Mouse (Mus musculus) small intestine, adult 2 months (tissue): ENCODE results near the gene Ttll12.

Source experiments
- CTCF ChIP-seq: fragments of 200-500 bp; IDR thresholded peaks from 2 replicates; pipeline ENCODE4 v1.5.1; 2012; ENCODE audit warnings: low read depth, mild to moderate bottlenecking, control low read depth, inconsistent platforms, low read length, moderate library complexity, mixed read lengths; ENCODE audit not compliant: insufficient replicate concordance, insufficient read length; ENCODE audit errors: extremely low read depth
- POLR2A ChIP-seq: fragments of 200-500 bp; IDR thresholded peaks from 2 replicates; pipeline ENCODE4 v1.6.1; 2012; ENCODE audit warnings: low read depth, mild to moderate bottlenecking, control low read depth, inconsistent platforms, low read length, moderate library complexity

GRCm38 (mm10) chr15:83574731-83575351, 20.1 kb downstream of the Ttll12 start:
- no peak for TF ChIP-seq CTCF
- no peak for TF ChIP-seq POLR2A
